ENCODE assay signal across 9 mouse cellular contexts in genomic region chr4:140244161-140244813, GRCm38 (mm10). TPM values are rescaled to one million over a fixed set of nuclear protein-coding genes. Genes with fewer than 3 reads are reported as not detected.
A peak's percentile ranks its signal among the peaks of the same experiment; 100 is the strongest.
DNase-seq lines count a peak whose midpoint lies in the region; ATAC-seq and TF ChIP-seq lines count a peak whose summit lies in the region.
"Had no signal": no experiment of that assay in that cellular context is flagged by ENCODE, and none has a peak within 500 bp of the region (broad histone marks: within the 10 kb centered on the region; RNA-seq: fewer than 3 reads in every experiment).

No protein-coding gene starts in this region.

- no peaks in the 10 kb centered on the region for H3K36me3 ChIP-seq in neural tube, embryonic 11.5 days (ENCODE audit: control insufficient read depth, insufficient read depth, low read length)
- no peaks in the 10 kb centered on the region for H3K36me3 ChIP-seq in forebrain, postnatal 0 days (ENCODE audit: insufficient read depth)
- H3K36me3 ChIP-seq in neural tube, embryonic 13.5 days: no peaks in the 10 kb centered on the region
- H3K36me3 ChIP-seq: liver, embryonic 15.5 days had no signal

- H3K27me3 ChIP-seq in neural tube, embryonic 11.5 days (ENCODE audit: control insufficient read depth, insufficient read depth, low read length): peaks cover 63% of the 10 kb centered on the region
- no peaks in the 10 kb centered on the region; the same call in 1 of the 2 replicates for H3K27me3 ChIP-seq in forebrain, postnatal 0 days (ENCODE audit: insufficient read depth, low read length)
- H3K27me3 ChIP-seq in neural tube, embryonic 13.5 days: peaks cover 57% of the 10 kb centered on the region

- H3K9ac ChIP-seq in neural tube, embryonic 11.5 days (ENCODE audit: low read length): peak overlapping the region; percentile 7; the same call in 1 of the 2 replicates
- peak overlapping the region; percentile 34 for H3K9ac ChIP-seq in forebrain, postnatal 0 days
- H3K9ac ChIP-seq in neural tube, embryonic 13.5 days: peak overlapping the region; percentile 64
- H3K9ac ChIP-seq: liver, embryonic 15.5 days had no signal

- peak overlapping the region; percentile 54 for H3K4me3 ChIP-seq in neural tube, embryonic 11.5 days (ENCODE audit: low read depth, low read length)
- H3K4me3 ChIP-seq in forebrain, postnatal 0 days (ENCODE audit: low read depth, low read length): peak overlapping the region; percentile 64
- H3K4me3 ChIP-seq in neural tube, embryonic 13.5 days: peak overlapping the region; percentile 70
- H3K4me3 ChIP-seq: liver, embryonic 15.5 days had no signal

- peak; percentile 56 for TF ChIP-seq CTCF in forebrain, postnatal 0 days (IDR thresholded peaks at IDR 0.05; ENCODE audit: low read depth)

- peaks cover 13% of the 10 kb centered on the region for H3K4me1 ChIP-seq in neural tube, embryonic 11.5 days (ENCODE audit: control insufficient read depth, insufficient read depth, low read length)
- no peaks in the 10 kb centered on the region for H3K4me1 ChIP-seq in forebrain, postnatal 0 days (ENCODE audit: insufficient read depth)
- peaks cover 64% of the 10 kb centered on the region for H3K4me1 ChIP-seq in neural tube, embryonic 13.5 days (replicated peaks)
- H3K4me1 ChIP-seq: liver, embryonic 15.5 days had no signal

- no peak for ATAC-seq in neural tube, embryonic 11.5 days (ENCODE audit: insufficient read depth, low FRiP score, low TSS enrichment)
- no peak for ATAC-seq in forebrain, postnatal 0 days
- no peak for ATAC-seq in neural tube, embryonic 13.5 days (ENCODE audit: low read depth)
- ATAC-seq in CD4-positive, CD25-positive, alpha-beta regulatory T cell, adult 4 months: no peak

- H3K4me2 ChIP-seq in neural tube, embryonic 11.5 days (ENCODE audit: low read depth): peak overlapping the region; percentile 90
- H3K4me2 ChIP-seq in forebrain, postnatal 0 days (ENCODE audit: low read depth): peak overlapping the region; percentile 74
- H3K4me2 ChIP-seq in neural tube, embryonic 13.5 days: peak overlapping the region; percentile 83
- H3K4me2 ChIP-seq: liver, embryonic 15.5 days had no signal

- H3K27ac ChIP-seq in neural tube, embryonic 11.5 days (ENCODE audit: low read depth, low read length): no peak overlapping the region
- no peak overlapping the region for H3K27ac ChIP-seq in forebrain, postnatal 0 days (ENCODE audit: low read depth, low read length)
- H3K27ac ChIP-seq in neural tube, embryonic 13.5 days (replicated peaks): no peak overlapping the region
- H3K27ac ChIP-seq: liver, embryonic 15.5 days had no signal

- no peaks in the 10 kb centered on the region for H3K9me3 ChIP-seq in neural tube, embryonic 11.5 days (ENCODE audit: control insufficient read depth, low read length)
- H3K9me3 ChIP-seq in forebrain, postnatal 0 days (ENCODE audit: low read length): no peaks in the 10 kb centered on the region
- no peaks in the 10 kb centered on the region for H3K9me3 ChIP-seq in neural tube, embryonic 13.5 days
- H3K9me3 ChIP-seq: liver, embryonic 15.5 days had no signal

- WGBS in neural tube, embryonic 11.5 days: 3% methylated on average over 37 of the region's 40 CpGs
- 4% methylated on average over 38 of the region's 40 CpGs for WGBS in forebrain, postnatal 0 days
- 2% methylated on average over 38 of the region's 40 CpGs for WGBS in neural tube, embryonic 13.5 days

- no peak for DNase-seq in neural tube, embryonic 11.5 days (ENCODE audit: low spot score)
- DNase-seq in neural tube, embryonic 10.5 days (ENCODE audit: extremely low spot score, low spot score): no peak
- peak; percentile 85 to 87 for DNase-seq in cerebellum, postnatal 10 days
- DNase-seq in forebrain, postnatal 0 days: peak; percentile 58
- DNase-seq in spleen, postnatal 10 days (ENCODE audit: low spot score in 2 of 2): no peak
- DNase-seq in Muller cell, postnatal 12 days (ENCODE audit: inconsistent ontology term): no peak

RNA-seq across cellular contexts. Expression of gene Igsf21, which starts 2.3 kb away (rescaled TPM):
- 12.4 and 12.9 TPM in 2 replicates for polyA plus RNA-seq in neural tube, embryonic 11.5 days (2014; fragmentation: Nextera tagmentation; extraction: Ambion mirVana)
- total RNA-seq in forebrain, postnatal 0 days (2014; rRNA removed): 68.5 and 78.5 TPM in 2 replicates
- polyA plus RNA-seq in forebrain, postnatal 0 days (2015; fragmentation: Nextera tagmentation; extraction: Ambion mirVana): 108 and 117 TPM in 2 replicates
- polyA plus RNA-seq in neural tube, embryonic 13.5 days (2015; fragmentation: Nextera tagmentation; extraction: Ambion mirVana): 53.1 and 55.7 TPM in 2 replicates
- polyA plus RNA-seq in CD4-positive, CD25-positive, alpha-beta regulatory T cell, adult 4 months (2017; shearing (Covaris generic)): not detected

Comparison
In these comparisons a context has a peak if more than half of its experiments do, and no peak if none do; other contexts are left out.
1. DNase-seq: peak in cerebellum, postnatal 10 days (2 of 2) and forebrain, postnatal 0 days (single experiment); none in neural tube, embryonic 11.5 days (single experiment), neural tube, embryonic 10.5 days (single experiment), spleen, postnatal 10 days (0 of 2) and Muller cell, postnatal 12 days (single experiment).
2. H3K9ac ChIP-seq: peak in every context shown above with its lines; median percentile 64 in neural tube, embryonic 13.5 days; 34 in forebrain, postnatal 0 days; 7 in neural tube, embryonic 11.5 days.
3. RNA of gene Igsf21, which starts 2.3 kb away (polyA plus RNA-seq): 108 to 117 TPM in forebrain, postnatal 0 days, 53.1 to 55.7 TPM in neural tube, embryonic 13.5 days and 12.4 to 12.9 TPM in neural tube, embryonic 11.5 days; not detected in CD4-positive, CD25-positive, alpha-beta regulatory T cell, adult 4 months; every median in the first group is over 10 times any median in the second.
4. Peak in every context shown above with its lines, with median percentiles within 50 percentile points of each other: H3K4me2 ChIP-seq and H3K4me3 ChIP-seq.